Mouse (Mus musculus) intestine, embryonic 15.5 days (tissue): ENCODE data around the gene H2-Ke6. TPM values are rescaled to one million over a fixed set of nuclear protein-coding genes. Genes with fewer than 3 reads are reported as not detected.

Experiments used
- ATAC-seq: fragments of 200-750 bp; cut with Nextera tagmentation; 2 replicates; pipeline ENCODE4 v1.8.0; 2017; ENCODE audit warnings: moderate TSS enrichment, moderate library complexity
- H3K27ac ChIP-seq: fragments of 300-500 bp; sonication (generic); 2 replicates; pipeline ENCODE4 v1.5.1; 2015; ENCODE audit warnings: mild to moderate bottlenecking, inconsistent platforms
- H3K27me3 ChIP-seq: fragments of 300-500 bp; sonication (generic); replicated peaks from 2 replicates; pipeline ENCODE4 v1.6.1; 2015; ENCODE audit warnings: inconsistent platforms
- H3K36me3 ChIP-seq: fragments of 300-500 bp; sonication (generic); 2 replicates; pipeline ENCODE4 v1.6.1; 2015; ENCODE audit warnings: inconsistent platforms
- H3K4me1 ChIP-seq: fragments of 300-500 bp; sonication (generic); replicated peaks from 2 replicates; pipeline ENCODE4 v1.6.1; 2015; ENCODE audit warnings: inconsistent platforms
- H3K4me2 ChIP-seq: fragments of 300-500 bp; sonication (generic); replicated peaks from 2 replicates; pipeline ENCODE4 v1.6.1; 2015; ENCODE audit warnings: mild to moderate bottlenecking, inconsistent platforms
- H3K4me3 ChIP-seq: fragments of 300-500 bp; sonication (generic); replicated peaks from 2 replicates; pipeline ENCODE4 v1.5.1; 2015; ENCODE audit warnings: inconsistent platforms
- H3K9ac ChIP-seq: fragments of 300-500 bp; sonication (generic); 2 replicates; pipeline ENCODE4 v1.6.1; 2015; ENCODE audit warnings: inconsistent platforms
- H3K9me3 ChIP-seq: fragments of 300-500 bp; sonication (generic); 2 replicates; pipeline ENCODE4 v1.6.1; 2016; ENCODE audit warnings: inconsistent platforms
- WGBS: fragments of 180-500 bp; shearing (Covaris S2); methylation state at CpG from one replicate; pipeline ENCODE4 v1.1.7; 2015; 5-methylcytosine and 5-hydroxymethylcytosine counted together
- polyA plus RNA-seq: library from polyadenylated mRNA; unstranded; fragments of >200 nt; fragmentation: Nextera tagmentation; extraction: Ambion mirVana; gene quantifications from 2 replicates; pipeline ENCODE4 v1.2.1, GENCODE M21; 2015

H2-Ke6 gene
- polyA plus RNA-seq, result 51.5 and 60.9 TPM in 2 replicates

GRCm38 (mm10) chr17:34027656-34028223 lies at the start of gene H2-Ke6:
Gene H2-Ke6, minus strand, starts transcription at chr17:34028060.
- WGBS, result 1% methylated on average over 48 of the region's 49 CpGs
- Histone ChIP-seq H3K4me2 (peak within 1 kb of the TSS; percentile 94), H3K36me3 (0 out of 2 replicates have a peak, but pooled peaks cover 8% of the 10 kb centered on the region), H3K4me3 (peak within 1 kb of the TSS; percentile 57), H3K9ac (peak within 1 kb of the TSS; percentile 67), H3K4me1 (peaks cover 60% of the 10 kb centered on the region), H3K27me3 (no peaks in the 10 kb centered on the region), H3K9me3 (no peaks in the 10 kb centered on the region), H3K27ac (peak within 1 kb of the TSS; percentile 79)
- ATAC-seq, result peak; percentile 77

GRCm38 (mm10) chr17:34077549-34077948 lies 49.7 kb upstream of the H2-Ke6 start:
- WGBS, result 2% methylated on average over 9 of the region's 9 CpGs
- Histone ChIP-seq H3K27me3 (peaks cover 11% of the 10 kb centered on the region), H3K4me1 (no peaks in the 10 kb centered on the region), H3K9me3 (no peaks in the 10 kb centered on the region), H3K9ac (no peak overlapping the region), H3K4me2 (no peak overlapping the region), H3K4me3 (no peak overlapping the region), H3K36me3 (no peaks in the 10 kb centered on the region), H3K27ac (no peak overlapping the region)
- no peak for ATAC-seq

GRCm38 (mm10) chr17:34075271-34075670 lies 47.4 kb upstream of the H2-Ke6 start:
- 36% methylated on average over 7 of the region's 7 CpGs for WGBS
- H3K4me2 ChIP-seq, result no peak overlapping the region
- no peak overlapping the region for H3K9ac ChIP-seq
- H3K36me3 ChIP-seq, result no peaks in the 10 kb centered on the region
- H3K9me3 ChIP-seq, result no peaks in the 10 kb centered on the region
- no peak overlapping the region for H3K27ac ChIP-seq
- peaks cover 11% of the 10 kb centered on the region for H3K27me3 ChIP-seq
- H3K4me3 ChIP-seq, result no peak overlapping the region
- H3K4me1 ChIP-seq, result no peaks in the 10 kb centered on the region
- no peak for ATAC-seq

GRCm38 (mm10) chr17:34072091-34072490 lies 44.2 kb upstream of the H2-Ke6 start:
- no peak for ATAC-seq
- H3K27ac ChIP-seq, result no peak overlapping the region
- H3K27me3 ChIP-seq, result peaks cover 7% of the 10 kb centered on the region
- H3K36me3 ChIP-seq, result no peaks in the 10 kb centered on the region
- H3K9ac ChIP-seq, result no peak overlapping the region
- H3K4me2 ChIP-seq, result no peak overlapping the region
- WGBS, result 74% methylated on average over 5 of the region's 5 CpGs
- H3K4me3 ChIP-seq, result no peak overlapping the region
- no peaks in the 10 kb centered on the region for H3K9me3 ChIP-seq
- no peaks in the 10 kb centered on the region for H3K4me1 ChIP-seq

DNA sequence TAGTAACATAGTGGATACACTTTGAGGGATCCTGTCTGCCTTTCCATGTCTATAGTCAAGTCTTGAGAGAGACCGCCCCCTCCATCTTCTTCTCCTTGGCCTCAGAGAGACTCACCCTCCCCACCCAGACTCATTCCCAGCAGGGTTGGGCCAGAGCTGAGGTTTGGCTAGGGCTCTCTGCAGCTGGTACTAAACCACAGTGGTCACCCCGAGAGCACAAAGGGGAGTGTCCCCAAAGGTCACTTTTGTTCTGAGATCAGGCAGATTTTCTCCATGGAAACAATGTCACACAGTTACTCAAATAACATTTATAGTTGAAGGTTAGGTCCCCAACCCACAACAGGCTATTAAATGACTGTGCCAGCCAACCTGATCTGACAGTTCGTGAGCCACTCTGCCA lies 41.0 kb upstream of the H2-Ke6 start:
- no peak overlapping the region for H3K9ac ChIP-seq
- no peaks in the 10 kb centered on the region for H3K36me3 ChIP-seq
- H3K27me3 ChIP-seq, result no peaks in the 10 kb centered on the region
- no peaks in the 10 kb centered on the region for H3K4me1 ChIP-seq
- WGBS, result 56% methylated on average over 3 of the region's 3 CpGs
- ATAC-seq, result no peak
- H3K9me3 ChIP-seq, result no peaks in the 10 kb centered on the region
- no peak overlapping the region for H3K27ac ChIP-seq
- H3K4me2 ChIP-seq, result no peak overlapping the region
- H3K4me3 ChIP-seq, result no peak overlapping the region

DNA sequence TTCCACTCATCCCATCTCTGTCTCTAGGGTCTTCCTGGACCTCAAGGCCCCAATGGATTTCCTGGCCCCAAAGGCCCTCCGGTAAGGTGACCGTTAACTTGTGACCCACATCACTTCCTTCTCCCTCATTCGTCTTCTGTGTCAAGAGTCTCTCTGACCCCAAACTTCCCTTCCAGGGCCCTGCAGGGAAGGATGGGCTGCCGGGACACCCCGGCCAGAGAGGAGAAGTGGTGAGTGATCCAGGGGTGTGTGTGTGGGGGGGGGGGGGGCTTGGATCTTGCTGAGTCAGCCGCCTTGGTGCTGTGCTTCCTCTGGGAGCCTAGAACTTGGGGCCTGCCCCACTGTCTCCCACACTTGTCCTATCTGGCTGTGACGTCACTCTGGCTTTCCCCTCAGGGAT lies 29.4 kb upstream of the H2-Ke6 start:
- no peak overlapping the region for H3K9ac ChIP-seq
- no peak overlapping the region for H3K27ac ChIP-seq
- WGBS, result 66% methylated on average over 7 of the region's 7 CpGs
- no peaks in the 10 kb centered on the region for H3K27me3 ChIP-seq
- no peak overlapping the region for H3K4me2 ChIP-seq
- H3K4me1 ChIP-seq, result no peaks in the 10 kb centered on the region
- H3K36me3 ChIP-seq, result no peaks in the 10 kb centered on the region
- no peak overlapping the region for H3K4me3 ChIP-seq
- no peaks in the 10 kb centered on the region for H3K9me3 ChIP-seq
- no peak for ATAC-seq

- Histone ChIP-seq H3K9me3 (no peaks in the 10 kb centered on the region), H3K27me3 (0 out of 2 replicates have a peak, but pooled peaks cover 5% of the 10 kb centered on the region), H3K36me3 (no peaks in the 10 kb centered on the region), H3K9ac (no peak overlapping the region), H3K4me1 (no peaks in the 10 kb centered on the region), H3K27ac (no peak overlapping the region), H3K4me3 (no peak overlapping the region), H3K4me2 (no peak overlapping the region)
- WGBS, result 95% methylated on average over 5 of the region's 5 CpGs
- ATAC-seq, result no peak
Measured at GRCm38 (mm10) chr17:34047404-34048050, 19.7 kb upstream of the H2-Ke6 start.

DNA sequence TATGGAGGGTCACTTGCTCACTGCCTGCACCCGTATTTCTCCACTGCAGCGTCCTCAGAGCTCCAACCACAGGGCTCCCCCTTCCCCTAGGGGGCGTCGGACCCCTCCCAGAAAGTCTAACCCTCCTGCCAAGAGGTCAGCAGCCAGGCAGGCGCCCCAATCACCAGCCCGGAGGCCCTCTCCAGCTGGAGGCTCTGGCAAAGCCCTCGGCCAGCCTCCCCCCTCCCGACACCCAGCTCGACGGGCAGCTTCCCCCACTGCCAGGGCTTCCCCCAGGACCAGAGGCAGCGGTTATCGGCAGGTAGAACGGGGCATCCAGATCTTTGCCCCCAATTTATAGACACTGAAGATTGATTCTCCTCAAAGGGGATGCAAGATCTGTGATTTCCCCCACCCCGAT lies 18.1 kb upstream of the H2-Ke6 start:
- no peak overlapping the region for H3K9ac ChIP-seq
- no peak overlapping the region for H3K4me3 ChIP-seq
- no peak for ATAC-seq
- H3K27ac ChIP-seq, result no peak overlapping the region
- H3K4me1 ChIP-seq, result peaks cover 6% of the 10 kb centered on the region; the same call in 1 of the 2 replicates
- no peaks in the 10 kb centered on the region for H3K36me3 ChIP-seq
- WGBS, result 79% methylated on average over 14 of the region's 14 CpGs
- no peak overlapping the region for H3K4me2 ChIP-seq
- H3K9me3 ChIP-seq, result no peaks in the 10 kb centered on the region
- 0 out of 2 replicates have a peak, but pooled peaks cover 5% of the 10 kb centered on the region for H3K27me3 ChIP-seq

DNA sequence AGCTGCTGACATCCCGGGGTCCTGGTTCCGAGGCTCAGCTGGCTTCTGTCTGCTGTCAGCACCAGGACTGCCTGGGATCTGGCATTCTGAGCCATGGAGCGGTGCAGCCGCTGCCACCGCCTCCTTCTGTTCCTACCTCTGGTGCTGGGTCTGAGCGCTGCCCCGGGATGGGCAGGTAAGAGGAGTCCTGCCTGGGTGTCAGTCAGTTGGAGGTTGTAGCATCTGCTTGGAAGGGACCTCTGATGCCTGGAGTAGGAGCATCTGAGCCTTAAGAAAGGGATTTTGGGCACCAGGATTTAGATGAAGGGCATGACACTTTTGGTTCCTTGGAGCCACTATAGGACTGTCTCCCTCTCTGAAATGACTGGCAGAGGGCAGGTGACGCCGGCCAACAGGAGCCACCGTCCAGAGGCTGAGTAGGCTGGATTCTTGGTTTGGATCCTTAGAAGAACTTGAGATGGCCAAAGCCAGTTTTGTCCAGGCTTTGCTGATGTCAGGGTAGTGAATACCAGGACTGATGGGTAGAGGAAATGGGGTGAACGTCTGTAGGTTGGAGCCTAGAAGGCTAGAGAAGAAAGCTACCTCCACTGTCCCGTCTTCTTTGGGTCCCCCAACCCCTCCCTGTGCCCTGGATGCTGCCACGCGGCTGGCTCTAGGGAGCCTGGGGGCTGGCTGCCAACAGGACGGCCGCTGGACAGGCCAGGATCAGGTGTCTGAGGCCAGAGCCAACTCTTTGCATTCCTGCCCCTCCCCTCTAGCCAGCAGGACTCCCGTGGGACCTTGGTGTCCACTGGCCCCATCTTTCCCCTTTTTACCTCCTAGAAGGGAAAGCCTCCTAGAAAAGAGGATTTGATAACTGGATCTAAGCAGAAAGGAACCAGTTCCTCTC lies 11.9 kb upstream of the H2-Ke6 start:
- Histone ChIP-seq H3K36me3 (peaks cover 14% of the 10 kb centered on the region), H3K9me3 (no peaks in the 10 kb centered on the region), H3K27ac (no peak overlapping the region), H3K4me3 (0 out of 2 replicates have a peak overlapping the region, but pooled peaks have one; percentile 11), H3K27me3 (peaks cover 12% of the 10 kb centered on the region), H3K4me2 (peak overlapping the region; percentile 57), H3K4me1 (peaks cover 26% of the 10 kb centered on the region), H3K9ac (no peak overlapping the region)
- 0 out of 2 replicates have a peak, but pooled peaks have one; percentile 18 for ATAC-seq
- WGBS, result 25% methylated on average over 17 of the region's 17 CpGs

DNA sequence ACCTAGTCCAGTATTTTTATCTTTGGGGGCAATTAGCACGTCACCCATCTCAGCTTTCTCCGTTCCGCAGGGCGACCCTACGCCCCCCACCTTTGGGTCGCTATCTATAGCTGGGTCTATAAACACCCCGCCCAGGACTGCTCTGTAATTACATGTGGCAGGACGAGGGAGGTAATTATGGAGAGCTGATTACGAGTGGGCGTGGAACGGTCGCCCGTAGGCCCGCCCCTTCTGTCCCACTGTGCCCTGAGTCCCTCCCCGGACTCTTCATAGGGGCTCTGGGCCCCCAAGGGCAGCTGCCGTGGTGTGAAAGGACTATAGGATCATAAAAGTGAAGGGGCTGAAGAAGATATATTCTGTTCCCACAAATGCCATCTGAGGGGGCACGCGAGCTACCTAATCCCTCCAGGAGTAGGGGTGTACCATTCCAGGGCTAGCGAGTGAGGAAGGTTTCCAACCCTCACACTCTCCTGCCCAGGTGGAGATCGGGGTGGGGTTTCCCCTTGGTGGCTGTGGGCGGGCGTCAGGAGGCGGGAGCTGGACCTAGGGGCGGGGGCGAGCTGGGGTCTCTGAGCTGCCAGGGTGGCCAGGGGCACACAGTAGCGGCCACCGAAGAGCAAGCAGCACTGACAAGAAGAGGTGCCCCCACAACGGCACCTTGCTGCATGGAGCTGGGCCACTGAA lies 11.2 kb upstream of the H2-Ke6 start, which contains the start of gene Col11a2:
Col11a2 (plus strand) TSS at position 560 of the 684 bp plus-strand sequence.
- Histone ChIP-seq H3K9ac (0 out of 2 replicates have a peak within 1 kb of the TSS, but pooled peaks have one; percentile 17), H3K9me3 (no peaks in the 10 kb centered on the region), H3K4me3 (peak within 1 kb of the TSS; percentile 11), H3K27me3 (peaks cover 12% of the 10 kb centered on the region), H3K27ac (no peak within 1 kb of the TSS), H3K4me2 (peak within 1 kb of the TSS; percentile 57), H3K4me1 (peaks cover 26% of the 10 kb centered on the region), H3K36me3 (peaks cover 18% of the 10 kb centered on the region)
- 6% methylated on average over 28 of the region's 28 CpGs for WGBS
- ATAC-seq, result peak; percentile 72

DNA sequence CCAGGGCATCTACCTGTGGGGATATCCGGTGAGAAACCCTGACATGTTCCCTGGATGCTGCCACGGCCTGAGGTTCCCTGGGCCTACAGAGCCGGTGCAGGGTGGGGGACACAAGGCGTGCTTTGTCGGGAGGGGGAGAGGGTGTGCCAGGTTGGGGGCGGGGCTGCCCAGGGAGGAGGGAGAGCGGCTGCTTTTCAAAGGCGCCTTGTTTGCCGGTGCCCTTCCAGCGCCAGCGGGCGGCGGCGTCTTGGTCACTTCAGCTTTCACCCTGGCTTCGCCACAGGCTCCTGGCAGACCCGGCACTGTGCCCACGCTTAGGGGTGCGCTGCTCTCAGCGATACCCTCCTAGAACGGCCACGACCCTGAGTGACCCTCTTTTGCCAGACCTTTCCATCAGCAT lies 10.6 kb upstream of the H2-Ke6 start:
- no peaks in the 10 kb centered on the region for H3K9me3 ChIP-seq
- H3K36me3 ChIP-seq, result peaks cover 20% of the 10 kb centered on the region
- WGBS, result 14% methylated on average over 21 of the region's 21 CpGs
- 0 out of 2 replicates have a peak overlapping the region, but pooled peaks have one; percentile 17 for H3K9ac ChIP-seq
- peak; percentile 40; the same call in 1 of the 2 replicates for ATAC-seq
- H3K4me1 ChIP-seq, result peaks cover 29% of the 10 kb centered on the region
- peak overlapping the region; percentile 57 for H3K4me2 ChIP-seq
- H3K27ac ChIP-seq, result no peak overlapping the region
- peaks cover 12% of the 10 kb centered on the region for H3K27me3 ChIP-seq
- H3K4me3 ChIP-seq, result peak overlapping the region; percentile 11
